Mouse (Mus musculus) heart, postnatal 0 days (tissue): ENCODE results near the gene Hinfp. TPM values are rescaled to one million over a fixed set of nuclear protein-coding genes. Genes with fewer than 3 reads are reported as not detected.
A peak's percentile ranks its signal among the peaks of the same experiment; 100 is the strongest.

Experiments
- ATAC-seq: fragments of 200-750 bp; cut with Nextera tagmentation; 2 replicates; pipeline ENCODE4 v1.8.0; 2017; ENCODE audit warnings: low read depth, moderate number of reproducible peaks, moderate library complexity; ENCODE audit not compliant: insufficient read depth
- DNase-seq: peaks from one replicate; pipeline ENCODE4 v3.0.0-alpha.2; 2016; ENCODE audit warnings: low spot score
- H3K27ac ChIP-seq: fragments of 300-500 bp; sonication (generic); 2 replicates; pipeline ENCODE4 v1.5.1; 2014; ENCODE audit warnings: low read depth, mild to moderate bottlenecking
- H3K27me3 ChIP-seq: fragments of 300-500 bp; sonication (generic); 2 replicates; pipeline ENCODE4 v1.6.1; 2014; ENCODE audit warnings: low read length, mixed read lengths; ENCODE audit not compliant: control insufficient read depth, insufficient read depth
- H3K36me3 ChIP-seq: fragments of 300-500 bp; sonication (generic); replicated peaks from 2 replicates; pipeline ENCODE4 v1.6.1; 2014; ENCODE audit warnings: low read length, mixed read lengths; ENCODE audit not compliant: control insufficient read depth, insufficient read depth
- H3K4me1 ChIP-seq: fragments of 300-500 bp; sonication (generic); 2 replicates; pipeline ENCODE4 v1.6.1; 2014; ENCODE audit warnings: antibody characterized with exemption; ENCODE audit not compliant: control insufficient read depth, insufficient read depth
- H3K4me2 ChIP-seq: fragments of 300-500 bp; sonication (generic); 2 replicates; pipeline ENCODE4 v1.6.1; 2014; ENCODE audit warnings: low read depth, mild to moderate bottlenecking, low read length, moderate library complexity
- H3K4me3 ChIP-seq: fragments of 300-500 bp; sonication (generic); 2 replicates; pipeline ENCODE4 v1.5.1; 2014; ENCODE audit warnings: low read depth, low read length
- H3K9ac ChIP-seq: fragments of 300-500 bp; sonication (generic); replicated peaks from 2 replicates; pipeline ENCODE4 v1.6.1; 2014; ENCODE audit warnings: low read depth, low read length, mixed read lengths
- H3K9me3 ChIP-seq: fragments of 300-500 bp; sonication (generic); replicated peaks from 2 replicates; pipeline ENCODE4 v1.6.1; 2016; ENCODE audit warnings: low read length; ENCODE audit not compliant: control insufficient read depth
- CTCF ChIP-seq: IDR thresholded peaks from 2 replicates; pipeline ENCODE4 v1.5.1; 2016; ENCODE audit warnings: antibody characterized with exemption, control low read depth, low read depth
- EP300 ChIP-seq: IDR thresholded peaks from 2 replicates; pipeline ENCODE4 v1.6.1; 2016; ENCODE audit warnings: antibody characterized with exemption, low read depth
- WGBS: fragments of 180-500 bp; shearing (Covaris S2); extraction: QIAGEN DNeasy Blood & Tissue Kit; methylation state at CpG from one replicate; pipeline ENCODE4 v1.1.7; 2014; 5-methylcytosine and 5-hydroxymethylcytosine counted together
- polyA plus RNA-seq: library from polyadenylated mRNA; unstranded; fragments of >200 nt; fragmentation: Nextera tagmentation; extraction: Ambion mirVana; gene quantifications from 2 replicates; pipeline ENCODE4 v1.2.1, GENCODE M21; 2015
- total RNA-seq: library from RNA; depleted of rRNA; stranded (reverse); fragments of >200 nt; gene quantifications from 2 replicates; pipeline ENCODE4 v1.2.3, GENCODE M21; 2014; ENCODE audit warnings: low replicate concordance

Gene Hinfp
- total and polyA plus RNA-seq, 2 experiments from 2014 or later, result 9.4 to 14.8 TPM

- ATAC-seq, result no peak
- H3K36me3 ChIP-seq, result peaks cover 57% of the 10 kb centered on the region
These were observed 30.6 kb upstream of the Hinfp start for GRCm38 (mm10) chr9:44336093-44336406.

DNA sequence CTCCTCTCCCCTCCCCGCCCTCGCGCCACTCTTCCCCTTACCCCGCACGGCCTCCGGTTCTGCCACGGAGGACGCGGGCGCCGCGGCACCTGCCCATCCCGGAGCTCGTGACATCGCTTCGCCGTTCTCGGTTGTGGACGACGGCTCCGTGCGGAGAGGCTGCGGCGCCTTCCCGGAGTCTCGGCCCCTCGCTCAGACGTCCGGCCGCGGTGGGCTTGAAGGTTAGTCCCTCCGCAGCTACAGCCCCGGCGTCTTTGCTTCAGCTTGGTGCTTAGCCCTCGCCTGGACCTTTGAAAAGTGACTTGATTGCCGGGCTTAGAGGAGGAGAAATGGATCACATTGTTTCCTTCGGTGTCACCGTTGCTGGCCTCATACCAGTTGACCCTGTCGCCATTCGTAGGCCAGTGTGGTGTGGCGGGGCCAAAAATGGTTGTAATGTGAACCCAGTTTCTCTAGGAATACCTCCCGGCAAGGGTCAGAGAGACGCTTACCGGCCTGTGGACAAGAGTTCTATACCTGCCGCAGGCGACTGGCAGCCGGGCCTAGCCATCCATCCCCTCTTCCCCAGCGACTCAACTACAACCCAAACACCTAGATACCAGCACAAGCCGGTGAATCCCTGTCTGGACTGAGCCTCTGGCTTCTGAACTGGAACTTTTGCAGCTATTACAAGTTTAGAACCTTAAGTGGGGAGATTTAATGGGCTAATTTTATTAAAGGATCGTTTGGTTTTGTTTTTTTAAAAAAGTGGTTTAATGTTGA lies 30.0 kb upstream of the Hinfp start:
- Histone ChIP-seq H3K27ac (peak overlapping the region; percentile 92), H3K4me3 (peak overlapping the region; percentile 92), H3K4me1 (peaks cover 14% of the 10 kb centered on the region), H3K9me3 (no peaks in the 10 kb centered on the region), H3K27me3 (no peaks in the 10 kb centered on the region), H3K9ac (peak overlapping the region; percentile 94), H3K36me3 (peaks cover 57% of the 10 kb centered on the region), H3K4me2 (peak overlapping the region; percentile 98)
- TF ChIP-seq CTCF (no peak), EP300 (no peak)
- DNase-seq (no peak), ATAC-seq (no peak)
- under 1% methylated on average over 50 of the region's 50 CpGs for WGBS

More at GRCm38 (mm10) chr9:44336093-44336406, 30.6 kb upstream of the Hinfp start:
- Histone ChIP-seq H3K27me3 (no peaks in the 10 kb centered on the region), H3K4me3 (peak overlapping the region; percentile 92), H3K4me2 (peak overlapping the region; percentile 98), H3K4me1 (peaks cover 14% of the 10 kb centered on the region), H3K9ac (peak overlapping the region; percentile 94), H3K27ac (no peak overlapping the region; the same call in 1 of the 2 replicates), H3K9me3 (no peaks in the 10 kb centered on the region)
- WGBS, result 3% methylated on average over 5 of the region's 5 CpGs
- no peak for DNase-seq
- TF ChIP-seq EP300 (no peak), CTCF (no peak)

GRCm38 (mm10) chr9:44334396-44335330 lies 29.2 kb upstream of the Hinfp start, which contains the start of gene H2afx:
Gene H2afx, plus strand, starts transcription at chr9:44334694.
- peak within 1 kb of the TSS; percentile 92 for H3K4me3 ChIP-seq
- no peaks in the 10 kb centered on the region for H3K27me3 ChIP-seq
- no peaks in the 10 kb centered on the region for H3K9me3 ChIP-seq
- H3K9ac ChIP-seq, result peak within 1 kb of the TSS; percentile 94
- peaks cover 60% of the 10 kb centered on the region for H3K36me3 ChIP-seq
- peak; percentile 95 for ATAC-seq
- H3K4me2 ChIP-seq, result peak within 1 kb of the TSS; percentile 98
- DNase-seq, result peak; percentile 100
- peaks cover 14% of the 10 kb centered on the region for H3K4me1 ChIP-seq
- TF ChIP-seq CTCF (peak; percentile 52), EP300 (peak; percentile 90; the same call in 1 of the 2 replicates)
- H3K27ac ChIP-seq, result peak within 1 kb of the TSS; percentile 92
- WGBS, result under 1% methylated on average over 74 of the region's 91 CpGs

DNA sequence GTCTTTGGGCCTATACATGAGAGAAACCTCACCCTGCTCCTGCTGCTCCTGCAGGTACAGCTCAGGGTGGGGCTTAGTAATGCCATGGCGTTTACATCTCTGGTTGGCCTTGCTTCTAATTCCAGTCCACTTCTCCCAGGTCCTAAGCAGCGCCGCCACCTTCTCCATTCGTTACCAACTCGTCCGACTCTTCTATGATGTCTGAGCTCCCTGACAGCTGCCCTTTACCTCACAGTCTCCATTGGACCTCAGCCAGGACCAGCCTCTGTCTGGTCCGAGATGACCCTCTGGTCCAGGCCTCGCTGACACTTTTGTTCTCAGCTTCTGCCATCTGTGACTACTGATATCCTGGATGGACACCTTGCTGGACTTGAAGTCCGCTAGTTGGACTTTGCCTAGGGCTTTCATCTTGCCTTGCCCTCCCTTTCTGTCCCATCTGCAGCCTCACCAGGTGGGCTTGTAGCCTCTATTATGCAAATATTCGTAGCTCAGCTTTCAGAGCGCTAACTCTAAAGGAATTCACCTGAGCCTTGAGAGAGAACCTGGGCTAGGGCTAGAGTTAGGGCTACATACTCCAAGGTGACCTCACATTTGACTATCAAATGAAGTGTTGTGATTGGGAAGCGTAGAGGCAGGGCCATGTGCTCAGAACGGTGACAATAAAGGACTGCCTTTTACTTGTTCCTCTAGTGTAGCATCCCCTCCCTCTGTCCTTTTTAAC lies 27.6 kb upstream of the Hinfp start:
- peaks cover 59% of the 10 kb centered on the region for H3K36me3 ChIP-seq
- TF ChIP-seq CTCF (no peak), EP300 (no peak)
- H3K4me3 ChIP-seq, result no peak overlapping the region
- ATAC-seq (no peak), DNase-seq (no peak)
- H3K9me3 ChIP-seq, result no peaks in the 10 kb centered on the region
- no peak overlapping the region for H3K9ac ChIP-seq
- peaks cover 15% of the 10 kb centered on the region for H3K4me1 ChIP-seq
- no peak overlapping the region for H3K4me2 ChIP-seq
- no peaks in the 10 kb centered on the region for H3K27me3 ChIP-seq
- H3K27ac ChIP-seq, result no peak overlapping the region
- WGBS, result 90% methylated on average over 13 of the region's 13 CpGs

- TF ChIP-seq EP300, result no peak
- no peak for TF ChIP-seq CTCF
- Histone ChIP-seq H3K4me3 (no peak overlapping the region), H3K9ac (no peak overlapping the region), H3K27me3 (no peaks in the 10 kb centered on the region), H3K4me2 (no peak overlapping the region), H3K36me3 (peaks cover 52% of the 10 kb centered on the region), H3K9me3 (no peaks in the 10 kb centered on the region), H3K4me1 (peaks cover 15% of the 10 kb centered on the region), H3K27ac (no peak overlapping the region)
- ATAC-seq (no peak), DNase-seq (no peak)
- 94% methylated on average over 6 of the region's 6 CpGs for WGBS
These were observed 25.3 kb upstream of the Hinfp start for GRCm38 (mm10) chr9:44330736-44331135.
